Mouse (Mus musculus): Measurements from ENCODE around the gene Inafm2. TPM values are rescaled to one million over a fixed set of nuclear protein-coding genes. Genes with fewer than 3 reads are reported as not detected.
A peak's percentile ranks its signal among the peaks of the same experiment; 100 is the strongest.

Inafm2 gene
- polyA plus RNA-seq, 1 experiment from 2014 or later = 16.5 TPM

DNA sequence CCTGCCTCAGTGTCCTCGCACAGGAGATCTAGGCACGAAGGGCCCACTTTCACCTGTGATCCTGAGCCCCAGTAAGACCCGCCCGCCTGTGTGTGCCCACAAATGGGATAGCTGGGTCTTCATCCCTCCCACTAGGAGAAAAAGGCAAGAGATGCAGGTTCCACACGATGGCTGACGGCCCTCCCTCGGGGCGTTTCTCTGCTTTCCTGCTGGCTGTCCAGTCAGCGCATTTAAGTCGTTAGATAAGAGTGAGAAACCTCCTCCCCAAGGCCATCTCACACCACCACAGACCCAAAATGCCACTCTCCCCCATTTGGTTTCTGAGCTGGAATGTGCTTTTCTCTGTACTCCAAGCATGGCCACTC lies 17.2 kb downstream of the Inafm2 start:
- 14% methylated on average over 10 of the region's 10 CpGs for WGBS
- Histone ChIP-seq H3K9me3 (no peaks in the 10 kb centered on the region), H3K36me3 (no peaks in the 10 kb centered on the region), H3K27me3 (peaks cover 17% of the 10 kb centered on the region), H3K9ac (no peak overlapping the region), H3K4me3 (peak overlapping the region; percentile 24; the same call in 1 of the 2 replicates), H3K27ac (peak overlapping the region; percentile 93), H3K4me2 (replicated peaks) (peak overlapping the region; percentile 50), H3K4me1 (peaks cover 34% of the 10 kb centered on the region)
- no peak for ATAC-seq (ENCODE audit: insufficient number of reproducible peaks, insufficient read depth, low FRiP score, low TSS enrichment)

DNA sequence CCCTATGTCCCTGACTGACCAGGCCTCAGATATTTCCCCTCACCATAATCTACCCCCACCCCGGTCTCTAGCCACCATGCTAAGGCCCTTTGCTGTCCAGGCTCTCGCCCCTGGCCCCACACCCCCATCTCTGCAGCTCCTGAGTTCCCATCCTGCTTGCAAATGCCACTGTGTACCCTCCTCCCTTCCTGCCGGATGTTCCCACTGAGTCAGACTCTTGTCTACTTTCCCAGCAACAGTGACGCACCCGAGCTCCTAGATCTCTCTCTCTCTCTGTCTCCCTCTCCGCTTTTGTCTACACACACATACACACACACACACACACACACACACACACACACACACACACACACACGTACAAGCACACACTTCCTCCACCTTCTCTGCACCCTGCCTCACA lies 17.9 kb downstream of the Inafm2 start:
- no peak for ATAC-seq (ENCODE audit: insufficient number of reproducible peaks, insufficient read depth, low FRiP score, low TSS enrichment)
- no peaks in the 10 kb centered on the region for H3K36me3 ChIP-seq
- no peak overlapping the region for H3K4me3 ChIP-seq
- H3K9ac ChIP-seq = no peak overlapping the region
- no peaks in the 10 kb centered on the region for H3K9me3 ChIP-seq
- peaks cover 17% of the 10 kb centered on the region for H3K27me3 ChIP-seq
- H3K4me1 ChIP-seq = peaks cover 34% of the 10 kb centered on the region
- no peak overlapping the region for H3K4me2 ChIP-seq (replicated peaks)
- H3K27ac ChIP-seq = 0 out of 2 replicates have a peak overlapping the region, but pooled peaks have one; percentile 93
- WGBS = 71% methylated on average over 7 of the region's 7 CpGs

DNA sequence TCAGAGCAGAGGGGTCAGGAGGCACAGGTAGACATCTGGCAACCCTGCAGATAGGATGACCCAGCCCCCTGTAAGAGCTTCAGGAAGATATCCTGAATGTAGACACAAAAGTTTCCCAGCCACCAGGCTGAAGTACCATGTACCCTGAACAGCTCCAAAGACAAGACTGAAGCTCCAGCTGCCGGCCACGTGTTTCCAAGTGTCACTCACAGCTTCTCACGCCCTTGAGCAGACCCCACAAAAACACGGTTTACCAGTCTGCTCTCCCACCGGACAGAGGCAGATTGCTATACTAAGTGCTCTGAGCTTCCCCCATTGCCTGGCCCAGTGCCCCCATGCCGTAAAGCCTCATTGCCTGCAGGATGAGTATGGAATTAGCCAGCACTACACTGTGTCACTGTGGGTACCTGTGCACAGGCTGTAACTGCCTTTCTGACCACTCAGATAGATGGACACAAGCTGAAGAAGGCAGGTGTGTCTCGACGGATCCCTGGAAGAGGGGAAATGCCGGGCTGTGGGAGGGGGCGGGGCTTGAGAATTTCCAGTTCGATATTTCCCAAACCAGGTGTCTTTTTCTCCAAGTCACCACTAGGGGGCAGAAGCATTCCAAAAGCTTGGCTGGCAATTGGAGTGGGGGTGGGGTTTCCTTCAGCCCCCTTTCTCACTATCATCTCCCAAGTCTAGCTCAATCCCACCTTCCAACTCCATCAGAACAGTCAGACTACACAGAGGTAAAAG lies 18.7 kb downstream of the Inafm2 start:
- no peak for ATAC-seq (ENCODE audit: insufficient number of reproducible peaks, insufficient read depth, low FRiP score, low TSS enrichment)
- H3K4me2 ChIP-seq (replicated peaks) = no peak overlapping the region
- no peaks in the 10 kb centered on the region for H3K36me3 ChIP-seq
- H3K4me1 ChIP-seq = peaks cover 34% of the 10 kb centered on the region
- peaks cover 17% of the 10 kb centered on the region for H3K27me3 ChIP-seq
- no peak overlapping the region for H3K9ac ChIP-seq
- no peak overlapping the region for H3K27ac ChIP-seq
- H3K9me3 ChIP-seq = no peaks in the 10 kb centered on the region
- 18% methylated on average over 11 of the region's 11 CpGs for WGBS
- H3K4me3 ChIP-seq = no peak overlapping the region

DNA sequence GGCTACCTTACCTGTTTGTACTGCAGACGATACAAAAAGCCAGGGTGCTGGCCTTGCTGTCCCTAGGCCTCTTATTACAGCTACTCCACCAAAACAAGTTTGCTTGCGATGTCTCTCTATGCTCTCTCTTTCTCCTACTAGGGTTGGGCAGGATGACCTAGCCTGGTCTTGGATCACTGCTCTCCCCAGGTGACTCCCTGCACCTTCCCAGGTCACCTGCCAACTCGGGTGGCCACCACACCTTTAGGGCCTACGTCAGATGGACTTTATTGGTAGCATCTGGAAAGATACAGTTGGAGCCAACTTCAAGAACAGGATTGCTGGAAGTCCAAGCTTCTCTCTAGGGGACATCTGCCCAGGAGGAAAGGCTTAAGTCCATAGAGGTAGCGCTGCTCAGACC lies 19.3 kb downstream of the Inafm2 start:
- Histone ChIP-seq H3K27ac (no peak overlapping the region), H3K9ac (no peak overlapping the region), H3K4me2 (replicated peaks) (no peak overlapping the region)

DNA sequence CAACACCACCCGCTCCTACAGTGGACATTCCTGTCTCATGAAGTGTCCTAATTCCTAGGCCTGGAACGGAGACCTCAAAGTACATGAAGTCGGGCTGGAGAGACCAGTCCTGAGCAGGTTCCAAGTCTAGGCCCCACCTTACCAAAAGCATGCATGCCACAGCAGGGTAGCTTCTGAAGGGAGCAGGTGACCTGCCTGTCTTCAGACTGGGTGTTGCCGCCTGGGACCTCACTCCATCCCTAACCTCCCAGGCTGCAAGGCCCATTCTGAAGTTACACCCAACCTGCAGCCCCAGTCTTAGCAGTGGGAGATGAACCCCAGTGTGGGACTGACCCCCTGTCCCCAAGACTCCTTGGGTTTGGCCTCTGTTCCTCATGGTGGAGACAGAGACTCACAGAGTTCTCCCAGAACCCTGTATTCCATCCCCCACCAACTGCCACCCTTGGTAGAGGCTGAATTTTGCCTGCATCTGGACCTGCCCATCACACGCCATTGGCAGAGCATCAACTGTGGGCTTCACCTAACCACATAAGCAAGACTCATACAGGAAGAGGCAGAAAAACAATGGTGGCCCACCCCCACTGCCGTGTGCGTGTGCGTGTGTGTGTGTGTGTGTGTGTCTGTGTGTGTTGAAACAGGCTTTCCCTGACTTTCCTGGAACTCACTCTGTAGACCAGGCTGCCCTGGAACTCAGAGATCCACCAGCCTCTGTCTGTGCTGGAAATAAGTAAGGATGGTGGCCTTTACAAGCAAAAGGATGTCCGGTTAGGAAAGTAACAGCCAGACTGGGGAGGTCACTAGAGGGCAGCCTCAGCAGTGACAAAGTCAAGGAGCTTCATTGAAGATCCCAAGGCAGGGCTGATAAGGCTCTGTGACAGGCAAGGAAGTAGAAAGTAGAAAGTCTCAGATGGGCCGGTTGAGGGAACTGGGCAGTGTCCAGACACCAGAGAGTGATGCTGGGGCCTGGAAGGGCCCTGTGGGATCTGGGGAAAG lies 20.8 kb downstream of the Inafm2 start:
- no peak overlapping the region for H3K4me3 ChIP-seq
- no peak overlapping the region for H3K27ac ChIP-seq
- WGBS = 73% methylated on average over 10 of the region's 10 CpGs
- H3K9me3 ChIP-seq = no peaks in the 10 kb centered on the region
- no peak overlapping the region for H3K4me2 ChIP-seq (replicated peaks)
- H3K9ac ChIP-seq = no peak overlapping the region
- peaks cover 7% of the 10 kb centered on the region; the same call in 1 of the 2 replicates for H3K27me3 ChIP-seq
- peaks cover 31% of the 10 kb centered on the region for H3K4me1 ChIP-seq
- H3K36me3 ChIP-seq = no peaks in the 10 kb centered on the region
- ATAC-seq (ENCODE audit: insufficient number of reproducible peaks, insufficient read depth, low FRiP score, low TSS enrichment) = no peak

More for the DNA sequence above, 19.3 kb downstream of the Inafm2 start:
- Histone ChIP-seq H3K27me3 (peaks cover 17% of the 10 kb centered on the region), H3K9me3 (no peaks in the 10 kb centered on the region), H3K36me3 (no peaks in the 10 kb centered on the region), H3K4me1 (peaks cover 34% of the 10 kb centered on the region), H3K4me3 (no peak overlapping the region)
- ATAC-seq (ENCODE audit: insufficient number of reproducible peaks, insufficient read depth, low FRiP score, low TSS enrichment) = no peak
- WGBS = 83% methylated on average over 5 of the region's 5 CpGs

DNA sequence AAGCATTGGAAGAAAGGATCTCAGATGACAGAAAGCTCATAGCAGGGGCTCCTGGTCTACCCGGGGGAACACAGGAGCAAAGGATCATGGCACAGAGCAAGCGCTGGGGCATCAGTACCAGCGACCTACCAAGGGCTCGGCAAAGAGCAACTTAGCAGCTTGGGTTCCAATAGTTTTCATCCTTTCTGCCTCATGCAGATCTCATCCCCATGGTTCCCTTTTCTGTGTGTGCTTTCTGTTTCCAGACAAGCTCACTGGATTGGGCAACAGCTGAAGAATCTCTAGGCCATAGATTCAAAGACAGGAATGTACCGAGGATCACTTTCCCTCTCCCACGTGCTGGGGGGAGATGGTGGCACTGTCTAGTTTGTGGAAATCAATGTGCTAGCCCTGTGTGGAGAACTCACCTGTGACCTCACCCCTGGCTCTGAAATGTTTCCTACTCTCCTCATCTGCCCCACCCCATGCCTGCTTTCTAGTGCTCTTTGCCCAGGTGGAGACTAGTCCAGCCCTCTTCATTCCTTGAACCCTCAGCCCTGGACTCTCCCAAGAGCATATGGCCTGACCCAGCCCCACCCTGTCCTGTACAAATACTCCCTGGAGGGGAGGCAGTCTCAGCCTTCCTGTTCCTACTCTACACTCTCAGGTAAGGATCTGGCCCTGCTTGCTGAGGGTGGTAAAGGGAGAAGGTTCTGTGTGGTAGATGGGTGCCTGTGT lies 26.8 kb downstream of the Inafm2 start, which contains the start of gene Phgr1:
TSS of gene Phgr1 (plus strand) at position 612 of the 717 bp plus-strand sequence.
- H3K4me1 ChIP-seq = no peaks in the 10 kb centered on the region
- no peak within 1 kb of the TSS for H3K27ac ChIP-seq
- no peak within 1 kb of the TSS for H3K4me2 ChIP-seq (replicated peaks)
- 80% methylated on average over 6 of the region's 6 CpGs for WGBS
- no peak for ATAC-seq (ENCODE audit: insufficient number of reproducible peaks, insufficient read depth, low FRiP score, low TSS enrichment)
- H3K9ac ChIP-seq = no peak within 1 kb of the TSS
- no peaks in the 10 kb centered on the region for H3K9me3 ChIP-seq
- no peaks in the 10 kb centered on the region for H3K36me3 ChIP-seq
- no peak within 1 kb of the TSS for H3K4me3 ChIP-seq
- H3K27me3 ChIP-seq = no peaks in the 10 kb centered on the region

DNA sequence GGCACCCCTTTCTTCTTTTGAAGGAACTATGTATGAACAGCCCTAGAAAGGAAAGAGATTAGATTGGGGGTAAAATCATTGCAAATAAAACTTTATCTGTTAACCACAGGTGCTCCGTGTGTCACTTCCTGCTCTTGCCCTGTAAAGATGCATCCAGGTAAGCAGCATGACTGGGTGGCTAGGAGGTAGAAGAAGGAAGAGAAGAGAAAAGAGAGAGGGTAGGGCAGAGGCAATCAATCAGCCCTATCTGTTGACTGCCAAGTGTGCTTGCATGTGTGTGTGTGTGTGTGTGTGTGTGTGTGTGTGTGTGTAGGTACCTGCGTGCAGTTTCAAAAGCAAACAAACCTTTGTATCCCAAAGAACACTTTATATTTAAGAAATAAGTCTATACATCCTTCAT lies 29.0 kb downstream of the Inafm2 start:
- H3K4me1 ChIP-seq = peaks cover 4% of the 10 kb centered on the region; the same call in 1 of the 2 replicates
- no peak overlapping the region for H3K4me2 ChIP-seq (replicated peaks)
- 75% methylated on average over 2 of the region's 2 CpGs for WGBS
- no peak overlapping the region for H3K9ac ChIP-seq
- no peak overlapping the region for H3K4me3 ChIP-seq
- H3K9me3 ChIP-seq = no peaks in the 10 kb centered on the region
- H3K27ac ChIP-seq = no peak overlapping the region
- ATAC-seq (ENCODE audit: insufficient number of reproducible peaks, insufficient read depth, low FRiP score, low TSS enrichment) = no peak
- H3K27me3 ChIP-seq = no peaks in the 10 kb centered on the region
- H3K36me3 ChIP-seq = no peaks in the 10 kb centered on the region

DNA sequence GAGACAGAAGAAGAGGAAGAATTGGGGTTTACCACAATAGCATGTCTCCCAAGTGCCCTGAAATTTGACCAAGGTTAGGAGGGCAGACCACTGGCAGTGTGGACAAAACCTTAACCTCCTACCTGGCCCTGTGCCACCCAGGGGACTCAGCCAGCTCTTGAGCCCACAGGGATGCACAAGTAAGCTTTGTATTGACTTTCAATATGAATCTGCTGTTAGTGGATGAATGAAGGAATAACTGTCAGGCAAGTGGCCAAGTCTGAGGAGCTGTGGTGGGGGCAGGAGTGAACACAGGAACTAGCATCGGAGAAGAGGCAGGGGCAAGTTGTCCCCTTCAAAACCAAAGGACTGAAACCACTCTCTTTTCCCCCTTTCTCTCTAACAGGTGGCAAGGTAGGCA lies 29.8 kb downstream of the Inafm2 start:
- H3K9me3 ChIP-seq = no peaks in the 10 kb centered on the region
- H3K27ac ChIP-seq = no peak overlapping the region
- no peak overlapping the region for H3K4me2 ChIP-seq (replicated peaks)
- H3K27me3 ChIP-seq = 0 out of 2 replicates have a peak, but pooled peaks cover 3% of the 10 kb centered on the region
- 70% methylated on average over 1 of the region's 1 CpGs for WGBS
- ATAC-seq (ENCODE audit: insufficient number of reproducible peaks, insufficient read depth, low FRiP score, low TSS enrichment) = no peak
- H3K4me3 ChIP-seq = no peak overlapping the region
- H3K9ac ChIP-seq = no peak overlapping the region
- H3K36me3 ChIP-seq = no peaks in the 10 kb centered on the region
- H3K4me1 ChIP-seq = peaks cover 9% of the 10 kb centered on the region; the same call in 1 of the 2 replicates

DNA sequence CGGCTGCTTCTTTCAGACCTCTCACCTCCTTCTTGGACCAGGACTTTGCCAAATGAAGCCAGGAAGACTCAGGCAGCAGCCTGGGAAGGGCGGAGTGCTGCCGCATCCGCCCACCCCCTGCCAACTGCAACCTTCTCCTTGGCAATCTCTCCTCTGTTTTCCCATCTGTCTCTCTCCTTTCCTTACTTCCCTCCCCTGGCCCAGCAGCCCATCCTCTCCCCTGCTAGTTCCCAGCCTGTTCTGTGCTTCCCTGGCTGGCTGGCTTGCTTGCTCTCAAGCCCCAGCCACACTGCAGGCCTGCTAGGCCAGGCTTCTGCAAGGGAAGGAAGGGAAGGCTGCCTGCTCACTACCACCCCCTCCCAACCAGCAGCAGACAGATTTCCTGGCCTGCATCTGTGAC lies 30.3 kb downstream of the Inafm2 start:
- 66% methylated on average over 3 of the region's 4 CpGs for WGBS
- no peak overlapping the region for H3K4me3 ChIP-seq
- H3K4me1 ChIP-seq = peaks cover 9% of the 10 kb centered on the region; the same call in 1 of the 2 replicates
- ATAC-seq (ENCODE audit: insufficient number of reproducible peaks, insufficient read depth, low FRiP score, low TSS enrichment) = no peak
- 0 out of 2 replicates have a peak, but pooled peaks cover 3% of the 10 kb centered on the region for H3K27me3 ChIP-seq
- no peak overlapping the region for H3K9ac ChIP-seq
- no peaks in the 10 kb centered on the region for H3K36me3 ChIP-seq
- H3K4me2 ChIP-seq (replicated peaks) = no peak overlapping the region
- no peak overlapping the region for H3K27ac ChIP-seq
- H3K9me3 ChIP-seq = no peaks in the 10 kb centered on the region

DNA sequence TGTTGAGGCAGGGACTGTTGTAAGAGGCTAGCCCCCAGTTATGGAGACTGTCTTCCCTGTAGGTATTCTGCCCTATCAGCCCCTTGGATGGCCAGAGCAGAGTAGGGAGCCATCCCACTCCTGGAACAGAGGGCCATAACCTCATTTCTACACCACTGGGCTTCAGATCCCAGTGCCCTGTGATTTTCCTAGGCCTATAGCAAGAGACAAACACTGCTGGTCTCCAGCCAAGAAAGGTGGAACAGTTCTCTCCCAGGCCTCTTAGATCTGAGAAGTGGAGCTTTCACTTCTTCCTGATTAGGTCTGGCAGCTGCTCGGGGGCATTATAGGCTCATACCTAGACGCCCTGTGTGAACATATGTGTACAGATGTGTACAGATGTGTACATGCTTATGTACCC lies 30.7 kb downstream of the Inafm2 start:
- WGBS = 56% methylated on average over 2 of the region's 2 CpGs

DNA sequence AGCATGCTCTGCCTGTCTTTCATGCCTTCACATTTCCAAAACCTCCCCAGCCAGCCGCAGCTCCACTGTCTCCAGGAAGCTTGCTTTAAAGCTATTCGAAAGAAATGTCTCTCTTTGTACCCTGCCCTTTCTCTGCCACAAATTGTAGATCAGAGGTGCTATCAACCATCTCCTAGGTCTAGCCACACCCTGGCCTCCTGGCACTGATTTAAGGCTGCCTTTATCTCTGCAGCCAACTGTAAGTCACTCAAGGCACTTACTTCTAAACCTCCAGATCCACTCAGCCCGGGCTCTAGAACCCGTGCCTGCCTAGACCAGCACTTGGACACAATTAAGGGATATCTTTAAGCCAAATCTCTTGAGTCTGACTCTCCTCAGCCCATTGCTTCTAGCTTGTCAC lies 32.9 kb downstream of the Inafm2 start:
- no peak for ATAC-seq (ENCODE audit: insufficient number of reproducible peaks, insufficient read depth, low FRiP score, low TSS enrichment)
- no peak overlapping the region for H3K9ac ChIP-seq
- H3K27ac ChIP-seq = no peak overlapping the region
- no peaks in the 10 kb centered on the region for H3K9me3 ChIP-seq
- H3K4me1 ChIP-seq = peaks cover 9% of the 10 kb centered on the region; the same call in 1 of the 2 replicates
- no peak overlapping the region for H3K4me3 ChIP-seq
- no peaks in the 10 kb centered on the region for H3K36me3 ChIP-seq
- 0 out of 2 replicates have a peak, but pooled peaks cover 3% of the 10 kb centered on the region for H3K27me3 ChIP-seq
- no peak overlapping the region for H3K4me2 ChIP-seq (replicated peaks)
- 82% methylated on average over 4 of the region's 4 CpGs for WGBS

More for the DNA sequence above, 30.7 kb downstream of the Inafm2 start:
- no peak overlapping the region for H3K9ac ChIP-seq
- no peak overlapping the region for H3K4me3 ChIP-seq
- H3K27me3 ChIP-seq = 0 out of 2 replicates have a peak, but pooled peaks cover 3% of the 10 kb centered on the region
- H3K4me1 ChIP-seq = peaks cover 9% of the 10 kb centered on the region; the same call in 1 of the 2 replicates
- ATAC-seq (ENCODE audit: insufficient number of reproducible peaks, insufficient read depth, low FRiP score, low TSS enrichment) = no peak
- H3K9me3 ChIP-seq = no peaks in the 10 kb centered on the region
- H3K36me3 ChIP-seq = no peaks in the 10 kb centered on the region
- H3K4me2 ChIP-seq (replicated peaks) = no peak overlapping the region
- H3K27ac ChIP-seq = no peak overlapping the region
